Mouse (Mus musculus): Measurements from ENCODE around the gene Mtmr12. TPM values are rescaled to one million over a fixed set of nuclear protein-coding genes. Genes with fewer than 3 reads are reported as not detected.

Mtmr12 gene
- polyA plus RNA-seq, 1 experiment from 2014 or later, result 4.0 TPM

DNA sequence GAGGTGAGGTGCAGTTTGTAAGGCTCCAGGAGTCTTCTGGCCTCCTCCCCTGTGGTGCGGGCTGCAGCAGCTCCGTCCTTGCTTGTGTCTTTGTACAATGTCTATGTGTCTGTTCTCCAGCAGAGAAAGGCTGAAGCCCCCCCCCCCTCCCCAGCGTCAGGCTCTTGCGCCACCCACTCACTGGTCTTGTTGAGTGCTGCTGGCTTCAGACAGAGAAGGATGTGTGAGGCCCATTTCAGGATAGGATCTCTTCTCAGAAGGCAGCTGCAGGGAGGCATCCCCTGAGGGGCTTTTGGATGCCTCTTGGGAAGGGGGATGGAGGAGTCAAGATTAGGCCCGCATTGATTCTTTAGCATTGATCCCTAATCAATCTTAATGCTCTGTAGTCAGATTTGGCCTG, 13.0 kb downstream of the Mtmr12 start:
- peaks cover 31% of the 10 kb centered on the region for H3K4me1 ChIP-seq (ENCODE audit: insufficient read depth)

DNA sequence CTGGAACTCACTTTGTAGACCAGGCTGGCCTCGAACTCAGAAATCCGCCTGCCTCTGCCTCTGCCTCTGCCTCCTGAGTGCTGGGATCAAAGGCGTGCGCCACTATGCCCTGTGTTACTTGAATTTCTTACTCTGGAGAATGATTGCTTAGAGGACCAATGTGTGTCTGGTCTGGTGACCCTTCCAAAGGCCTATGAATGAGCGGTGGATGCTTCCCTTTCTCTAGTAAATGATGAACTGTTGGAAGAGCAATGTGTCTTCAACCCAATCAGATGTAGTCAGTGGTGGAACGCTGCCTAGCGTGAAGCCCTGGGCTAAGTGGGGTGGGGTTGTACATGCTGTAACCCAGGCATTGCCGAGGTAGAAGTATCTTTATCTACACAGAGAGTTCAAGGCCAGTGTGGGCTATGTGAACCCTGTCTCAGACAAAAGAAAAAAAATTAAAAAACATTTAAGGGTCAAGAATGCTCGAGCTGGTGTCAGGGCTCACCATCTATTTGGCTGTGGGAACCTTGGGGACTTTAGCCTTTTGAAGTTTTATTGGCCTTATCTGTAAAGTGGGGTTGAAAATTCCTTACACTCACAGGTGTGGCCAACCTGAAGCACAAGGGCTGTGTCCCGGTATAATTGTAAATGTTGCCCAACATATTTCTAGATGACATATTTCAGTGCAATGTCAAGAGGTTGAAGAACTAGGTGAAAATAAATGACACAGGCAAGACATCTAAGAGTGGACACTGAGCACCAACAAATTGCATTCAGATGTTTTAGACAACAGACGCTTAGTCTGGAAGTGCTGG, 14.0 kb downstream of the Mtmr12 start:
- no peak overlapping the region for H3K27ac ChIP-seq (ENCODE audit: low read depth)
- ATAC-seq (no peak), DNase-seq (no peak)
- H3K27me3 ChIP-seq (ENCODE audit: insufficient read depth, low read length), result no peaks in the 10 kb centered on the region
- H3K36me3 ChIP-seq (replicated peaks; ENCODE audit: insufficient read depth, low read length), result no peaks in the 10 kb centered on the region
- TF ChIP-seq EP300 (IDR thresholded peaks at IDR 0.05; ENCODE audit: low read depth) (no peak), CTCF (IDR thresholded peaks at IDR 0.05; ENCODE audit: low read depth) (no peak)
- no peak overlapping the region for H3K4me3 ChIP-seq (ENCODE audit: low read depth, low read length)
- peaks cover 36% of the 10 kb centered on the region for H3K4me1 ChIP-seq (ENCODE audit: insufficient read depth)
- no peak overlapping the region for H3K9ac ChIP-seq (replicated peaks)
- no peaks in the 10 kb centered on the region for H3K9me3 ChIP-seq (ENCODE audit: low read length)
- 71% methylated on average over 11 of the region's 11 CpGs for WGBS (ENCODE audit: insufficient replicate concordance)
- no peak overlapping the region for H3K4me2 ChIP-seq (ENCODE audit: low read depth, low read length)

More for the DNA sequence above, 13.0 kb downstream of the Mtmr12 start:
- Histone ChIP-seq H3K4me2 (ENCODE audit: low read depth, low read length) (no peak overlapping the region), H3K9ac (replicated peaks) (no peak overlapping the region), H3K9me3 (ENCODE audit: low read length) (no peaks in the 10 kb centered on the region), H3K36me3 (replicated peaks; ENCODE audit: insufficient read depth, low read length) (no peaks in the 10 kb centered on the region), H3K27ac (ENCODE audit: low read depth) (no peak overlapping the region), H3K27me3 (ENCODE audit: insufficient read depth, low read length) (no peaks in the 10 kb centered on the region), H3K4me3 (ENCODE audit: low read depth, low read length) (no peak overlapping the region)
- TF ChIP-seq CTCF (IDR thresholded peaks at IDR 0.05; ENCODE audit: low read depth) (no peak), EP300 (IDR thresholded peaks at IDR 0.05; ENCODE audit: low read depth) (no peak)
- DNase-seq (no peak), ATAC-seq (0 out of 2 replicates have a peak, but pooled peaks have one; percentile 15)
- WGBS (ENCODE audit: insufficient replicate concordance), result 59% methylated on average over 5 of the region's 5 CpGs

GRCm38 (mm10) chr15:12221131-12221530, 16.3 kb downstream of the Mtmr12 start:
- Histone ChIP-seq H3K36me3 (replicated peaks; ENCODE audit: insufficient read depth, low read length) (no peaks in the 10 kb centered on the region), H3K4me3 (ENCODE audit: low read depth, low read length) (no peak overlapping the region), H3K4me2 (ENCODE audit: low read depth, low read length) (no peak overlapping the region), H3K9ac (replicated peaks) (peak overlapping the region; percentile 26; the same call in 1 of the 2 replicates), H3K27me3 (ENCODE audit: insufficient read depth, low read length) (no peaks in the 10 kb centered on the region), H3K4me1 (ENCODE audit: insufficient read depth) (peaks cover 31% of the 10 kb centered on the region), H3K9me3 (ENCODE audit: low read length) (no peaks in the 10 kb centered on the region), H3K27ac (ENCODE audit: low read depth) (no peak overlapping the region)
- WGBS (ENCODE audit: insufficient replicate concordance), result 72% methylated on average over 13 of the region's 13 CpGs
- TF ChIP-seq CTCF (IDR thresholded peaks at IDR 0.05; ENCODE audit: low read depth), result no peak
- no peak for TF ChIP-seq EP300 (IDR thresholded peaks at IDR 0.05; ENCODE audit: low read depth)
- no peak for ATAC-seq
- DNase-seq, result no peak

DNA sequence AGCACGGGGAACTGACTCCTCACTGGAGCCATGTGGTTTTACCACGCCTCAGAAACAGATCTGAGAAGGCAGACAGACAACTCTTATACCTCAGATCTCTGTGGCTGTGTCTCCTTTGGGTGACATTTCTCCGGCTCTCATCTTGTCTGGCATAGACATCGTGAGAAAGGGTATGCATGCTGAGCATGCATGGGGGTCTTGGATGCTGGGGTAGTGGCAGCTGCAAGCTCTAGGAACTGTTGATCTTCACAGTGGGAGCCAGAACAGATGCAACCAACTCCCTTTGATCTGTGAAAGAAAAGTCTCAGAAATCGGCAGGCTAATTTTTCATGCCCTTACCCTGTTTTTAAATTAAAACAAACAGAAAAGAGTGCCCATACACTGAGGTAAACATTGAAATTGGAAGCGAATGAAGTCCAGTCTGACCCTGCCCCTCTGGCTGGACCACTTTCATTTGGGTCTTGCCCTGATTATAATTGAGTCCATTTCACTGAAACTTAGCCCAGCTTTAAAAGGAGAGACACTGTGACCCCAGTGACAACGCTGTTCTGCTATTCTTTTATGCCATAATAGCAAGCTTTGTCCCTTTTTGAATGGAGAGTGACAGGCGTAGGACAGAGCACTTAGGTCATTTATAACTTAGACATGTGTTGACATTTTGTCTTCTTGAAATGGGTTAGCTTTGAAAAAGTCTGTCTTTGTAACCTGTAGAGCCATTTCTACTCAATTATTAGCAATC, 17.9 kb downstream of the Mtmr12 start:
- no peak for TF ChIP-seq EP300 (IDR thresholded peaks at IDR 0.05; ENCODE audit: low read depth)
- TF ChIP-seq CTCF (IDR thresholded peaks at IDR 0.05; ENCODE audit: low read depth), result no peak
- no peaks in the 10 kb centered on the region for H3K9me3 ChIP-seq (ENCODE audit: low read length)
- no peaks in the 10 kb centered on the region for H3K27me3 ChIP-seq (ENCODE audit: insufficient read depth, low read length)
- no peak overlapping the region for H3K4me2 ChIP-seq (ENCODE audit: low read depth, low read length)
- H3K9ac ChIP-seq (replicated peaks), result no peak overlapping the region
- no peaks in the 10 kb centered on the region for H3K36me3 ChIP-seq (replicated peaks; ENCODE audit: insufficient read depth, low read length)
- peaks cover 39% of the 10 kb centered on the region for H3K4me1 ChIP-seq (ENCODE audit: insufficient read depth)
- no peak overlapping the region for H3K27ac ChIP-seq (ENCODE audit: low read depth)
- no peak for ATAC-seq
- 58% methylated on average over 8 of the region's 8 CpGs for WGBS (ENCODE audit: insufficient replicate concordance)
- DNase-seq, result no peak
- H3K4me3 ChIP-seq (ENCODE audit: low read depth, low read length), result no peak overlapping the region

GRCm38 (mm10) chr15:12223393-12223792, 18.6 kb downstream of the Mtmr12 start:
- no peak overlapping the region for H3K4me2 ChIP-seq (ENCODE audit: low read depth, low read length)
- H3K4me1 ChIP-seq (ENCODE audit: insufficient read depth), result peaks cover 40% of the 10 kb centered on the region
- H3K9me3 ChIP-seq (ENCODE audit: low read length), result no peaks in the 10 kb centered on the region
- H3K36me3 ChIP-seq (replicated peaks; ENCODE audit: insufficient read depth, low read length), result no peaks in the 10 kb centered on the region
- H3K27me3 ChIP-seq (ENCODE audit: insufficient read depth, low read length), result no peaks in the 10 kb centered on the region
- H3K4me3 ChIP-seq (ENCODE audit: low read depth, low read length), result no peak overlapping the region
- no peak overlapping the region for H3K27ac ChIP-seq (ENCODE audit: low read depth)
- ATAC-seq, result no peak
- H3K9ac ChIP-seq (replicated peaks), result no peak overlapping the region
- TF ChIP-seq CTCF (IDR thresholded peaks at IDR 0.05; ENCODE audit: low read depth) (no peak), EP300 (IDR thresholded peaks at IDR 0.05; ENCODE audit: low read depth) (no peak)
- no peak for DNase-seq
- WGBS (ENCODE audit: insufficient replicate concordance), result 86% methylated on average over 6 of the region's 6 CpGs

DNA sequence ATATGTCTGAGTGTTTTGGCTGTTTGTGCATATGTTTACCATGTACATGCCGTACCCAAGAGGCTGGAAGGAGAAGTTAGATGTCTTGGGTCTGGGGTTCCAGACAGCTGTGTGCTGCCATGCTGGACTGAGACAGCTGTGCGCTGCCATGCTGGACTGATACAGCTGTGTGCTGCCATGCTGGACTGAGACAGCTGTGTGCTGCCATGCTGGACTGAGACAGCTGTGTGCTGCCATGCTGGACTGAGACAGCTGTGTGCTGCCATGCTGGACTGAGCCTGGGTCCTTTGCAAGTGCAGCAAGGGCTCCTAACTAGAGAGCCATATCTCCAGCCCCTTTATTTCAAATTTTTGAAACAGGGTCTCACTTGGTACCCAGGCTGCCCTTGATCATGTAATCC, 19.4 kb downstream of the Mtmr12 start:
- 87% methylated on average over 2 of the region's 2 CpGs for WGBS (ENCODE audit: insufficient replicate concordance)
- H3K4me3 ChIP-seq (ENCODE audit: low read depth, low read length), result no peak overlapping the region
- H3K9me3 ChIP-seq (ENCODE audit: low read length), result no peaks in the 10 kb centered on the region
- H3K4me2 ChIP-seq (ENCODE audit: low read depth, low read length), result no peak overlapping the region
- H3K27me3 ChIP-seq (ENCODE audit: insufficient read depth, low read length), result no peaks in the 10 kb centered on the region
- H3K27ac ChIP-seq (ENCODE audit: low read depth), result no peak overlapping the region
- peak; percentile 29; the same call in 1 of the 2 replicates for ATAC-seq
- DNase-seq, result no peak
- peaks cover 37% of the 10 kb centered on the region for H3K4me1 ChIP-seq (ENCODE audit: insufficient read depth)
- no peak overlapping the region for H3K9ac ChIP-seq (replicated peaks)
- H3K36me3 ChIP-seq (replicated peaks; ENCODE audit: insufficient read depth, low read length), result no peaks in the 10 kb centered on the region
- TF ChIP-seq CTCF (IDR thresholded peaks at IDR 0.05; ENCODE audit: low read depth), result no peak
- no peak for TF ChIP-seq EP300 (IDR thresholded peaks at IDR 0.05; ENCODE audit: low read depth)
